10 mouse cellular contexts compared by ENCODE assay signal in genomic region chr10:127135118-127135836, GRCm38 (mm10). TPM values are rescaled to one million over a fixed set of nuclear protein-coding genes. Genes with fewer than 3 reads are reported as not detected.
DNase-seq lines count a peak whose midpoint lies in the region; ATAC-seq lines count a peak whose summit lies in the region.
"Had no signal": no experiment of that assay in that cellular context is flagged by ENCODE, and none has a peak within 500 bp of the region (broad histone marks: within the 10 kb centered on the region; RNA-seq: fewer than 3 reads in every experiment).

No protein-coding gene starts in this region.

- no peaks in the 10 kb centered on the region for H3K27me3 ChIP-seq in forebrain, embryonic 10.5 days (ENCODE audit: poor library complexity, severe bottlenecking)

- H3K27ac ChIP-seq in forebrain, embryonic 10.5 days = no peak overlapping the region

- H3K4me1 ChIP-seq in forebrain, embryonic 10.5 days = peaks cover 5% of the 10 kb centered on the region; the same call in 1 of the 2 replicates

- DNase-seq in 416B (ENCODE audit: low read depth) = peak; percentile 92
- peak; percentile 74 for DNase-seq in CD4-positive, CD25-positive, alpha-beta regulatory T cell, adult 2 months (ENCODE audit: low read depth, low spot score)
- DNase-seq in induced T-regulatory cell, adult 2 months (ENCODE audit: low read depth) = peak; percentile 81
- DNase-seq in cerebellum, postnatal 14 days = no peak
- DNase-seq in urinary bladder, postnatal 10 days (ENCODE audit: low spot score) = no peak
- no peak for DNase-seq in adrenal gland, adult 8-10 months
- DNase-seq in forebrain, embryonic 10.5 days (ENCODE audit: extremely low spot score, low spot score) = no peak
- DNase-seq: gastrocnemius, postnatal 36 days; kidney, adult 11 months had no signal

- no peak overlapping the region for H3K4me3 ChIP-seq in forebrain, embryonic 10.5 days

- WGBS in forebrain, embryonic 10.5 days = 60% methylated on average over 8 of the region's 8 CpGs

- no peaks in the 10 kb centered on the region for H3K9me3 ChIP-seq in forebrain, embryonic 10.5 days

- H3K36me3 ChIP-seq in forebrain, embryonic 10.5 days (replicated peaks) = no peaks in the 10 kb centered on the region

- ATAC-seq in monocyte, adult 5-6 weeks (replicated peaks; ENCODE audit: insufficient number of reproducible peaks, low FRiP score, low TSS enrichment, poor library complexity, severe bottlenecking) = 0 out of 2 replicates have a peak, but pooled peaks have one; percentile 27

RNA-seq across cellular contexts. Expression of gene Os9, which starts 14.3 kb away (rescaled TPM):
- total RNA-seq in monocyte, adult 5-6 weeks (2017) = 253 to 285 TPM (median 262 TPM) in 3 replicates
- total RNA-seq in adrenal gland, adult 8-10 months (2022) = 100 to 1,000 TPM; 139 to 153 (median 150) TPM
- polyA plus RNA-seq in forebrain, embryonic 10.5 days (2016; fragmentation: Nextera tagmentation; extraction: Ambion mirVana) = 54.2 and 57.6 TPM in 2 replicates

RNA-seq across cellular contexts. Expression of gene B4galnt1, which starts 29.7 kb away (rescaled TPM):
- total RNA-seq in monocyte, adult 5-6 weeks (2017) = 166 to 275 TPM (median 211 TPM) in 3 replicates
- 10 to 100 TPM in 2 of 4 experiments, 1 to 10 TPM in 2; 8.8 to 13.4 (median 11.1) TPM for total RNA-seq in adrenal gland, adult 8-10 months (2022)
- 4.0 and 5.0 TPM in 2 replicates for polyA plus RNA-seq in forebrain, embryonic 10.5 days (2016; fragmentation: Nextera tagmentation; extraction: Ambion mirVana)

RNA-seq across cellular contexts. Expression of gene Slc26a10, which starts 45.2 kb away (rescaled TPM):
- total RNA-seq in monocyte, adult 5-6 weeks (2017) = 3.2 to 4.2 TPM (median 3.5 TPM) in 3 replicates
- 1 to 10 TPM in 1 of 4 experiments, under 1 TPM in 3; 0.21 to 2.3 (median 0.48) TPM for total RNA-seq in adrenal gland, adult 8-10 months (2022)
- polyA plus RNA-seq in forebrain, embryonic 10.5 days (2016; fragmentation: Nextera tagmentation; extraction: Ambion mirVana) = 1.9 and 2.0 TPM in 2 replicates

RNA-seq across cellular contexts. Expression of gene Arhgef25, which starts 54.6 kb away (rescaled TPM):
- total RNA-seq in monocyte, adult 5-6 weeks (2017) = 1.9 TPM in 1 of 3 replicates, not detected in the others
- 10 to 100 TPM; 24.8 to 52.1 (median 37.9) TPM for total RNA-seq in adrenal gland, adult 8-10 months (2022)
- polyA plus RNA-seq in forebrain, embryonic 10.5 days (2016; fragmentation: Nextera tagmentation; extraction: Ambion mirVana) = 23.7 and 25.7 TPM in 2 replicates

Comparison
In these comparisons a context has a peak if more than half of its experiments do, and no peak if none do; other contexts are left out.
1. DNase-seq: peak in 416B (single experiment), CD4-positive, CD25-positive, alpha-beta regulatory T cell, adult 2 months (single experiment) and induced T-regulatory cell, adult 2 months (single experiment); none in cerebellum, postnatal 14 days (0 of 2), urinary bladder, postnatal 10 days (single experiment), adrenal gland, adult 8-10 months (single experiment) and forebrain, embryonic 10.5 days (single experiment).
2. RNA of gene B4galnt1, which starts 29.7 kb away (total RNA-seq): 166 to 275 TPM in monocyte, adult 5-6 weeks; 8.8 to 13.4 TPM in adrenal gland, adult 8-10 months; every median in the first group is over 10 times any median in the second.